Mouse (Mus musculus): Measurements from ENCODE around the gene Scrg1.
"Not testable (repeated sequence)": the region's sequence is repeated elsewhere in the genome, so short reads cannot be mapped to it uniquely, and the experiment has no call there.

Gene Scrg1

GRCm38 (mm10) chr8:57457942-57458341, 2.2 kb downstream of the Scrg1 start:
- DNase-seq = no peak

GRCm38 (mm10) chr8:57462839-57463238, 7.1 kb downstream of the Scrg1 start:
- DNase-seq = no peak

- no peak for DNase-seq
These were observed 8.0 kb downstream of the Scrg1 start for GRCm38 (mm10) chr8:57463757-57464156.

- DNase-seq = no peak
These were observed 12.9 kb downstream of the Scrg1 start for GRCm38 (mm10) chr8:57468624-57469023.

- DNase-seq = no peak
These were observed 15.1 kb downstream of the Scrg1 start for GRCm38 (mm10) chr8:57470863-57471262.

- DNase-seq = no peak
These were observed 18.0 kb downstream of the Scrg1 start for GRCm38 (mm10) chr8:57473751-57474150.

GRCm38 (mm10) chr8:57478406-57478805, 22.7 kb downstream of the Scrg1 start:
- DNase-seq = no peak

GRCm38 (mm10) chr8:57479700-57480099, 24.0 kb downstream of the Scrg1 start:
- no peak for DNase-seq

GRCm38 (mm10) chr8:57480606-57481005, 24.9 kb downstream of the Scrg1 start:
- DNase-seq = no peak

- DNase-seq = peak; percentile 51
These were observed 31.0 kb downstream of the Scrg1 start for GRCm38 (mm10) chr8:57486491-57487440.

- peak; percentile 99 for DNase-seq
These were observed 31.9 kb downstream of the Scrg1 start, which contains the start of gene Sap30 for GRCm38 (mm10) chr8:57487441-57488155. Gene Sap30 (minus strand): TSS chr8:57487860.

- DNase-seq = peak; percentile 25
These were observed 32.6 kb downstream of the Scrg1 start for GRCm38 (mm10) chr8:57488312-57488765.

GRCm38 (mm10) chr8:57489366-57489765, 33.6 kb downstream of the Scrg1 start:
- DNase-seq = no peak

GRCm38 (mm10) chr8:57489896-57490295, 34.2 kb downstream of the Scrg1 start:
- DNase-seq = no peak

- no peak for DNase-seq
These were observed 36.1 kb downstream of the Scrg1 start for GRCm38 (mm10) chr8:57491873-57492272.

- no peak for DNase-seq
These were observed 42.7 kb downstream of the Scrg1 start for GRCm38 (mm10) chr8:57498494-57498846.

GRCm38 (mm10) chr8:57498847-57499511, 43.3 kb downstream of the Scrg1 start:
- peak; percentile 37 for DNase-seq

GRCm38 (mm10) chr8:57503641-57504040, 47.9 kb downstream of the Scrg1 start:
- peak; percentile 45 for DNase-seq

GRCm38 (mm10) chr8:57505500-57505899, 49.8 kb downstream of the Scrg1 start:
- not testable (repeated sequence) for DNase-seq

- no peak for DNase-seq
These were observed 51.9 kb downstream of the Scrg1 start for GRCm38 (mm10) chr8:57507556-57508063.

GRCm38 (mm10) chr8:57508657-57509056, 52.9 kb downstream of the Scrg1 start:
- no peak for DNase-seq

- no peak for DNase-seq
These were observed 55.1 kb downstream of the Scrg1 start for GRCm38 (mm10) chr8:57510791-57511315.

All from right cerebral cortex, adult 18-20 months (tissue).